Mouse (Mus musculus) megakaryocyte-erythroid progenitor cell, adult 5-6 weeks (primary cell): ENCODE measurements around the gene Cep78. TPM values are rescaled to one million over a fixed set of nuclear protein-coding genes. Genes with fewer than 3 reads are reported as not detected.

Experiments used
- ATAC-seq: replicated peaks from 2 replicates; pipeline ENCODE4 v1.8.0; 2016; ENCODE audit warnings: mild to moderate bottlenecking, inconsistent platforms; ENCODE audit not compliant: severe bottlenecking, poor library complexity, low FRiP score, low TSS enrichment
- total RNA-seq, 2 experiments: library from RNA; stranded (forward) in 1 of 2; stranded (reverse) in 1 of 2; fragments of 200-1000, 215-1000 nt in 1 of 2; fragments of >200 nt in 1 of 2; fragmentation: Nextera tagmentation in 1 of 2; gene quantifications; 2 replicates each; pipeline ENCODE4 v1.2.3; 2014 to 2017

The Cep78 gene
- total RNA-seq, 2 experiments from 2014 or later: 25.8 to 29.4 TPM

DNA sequence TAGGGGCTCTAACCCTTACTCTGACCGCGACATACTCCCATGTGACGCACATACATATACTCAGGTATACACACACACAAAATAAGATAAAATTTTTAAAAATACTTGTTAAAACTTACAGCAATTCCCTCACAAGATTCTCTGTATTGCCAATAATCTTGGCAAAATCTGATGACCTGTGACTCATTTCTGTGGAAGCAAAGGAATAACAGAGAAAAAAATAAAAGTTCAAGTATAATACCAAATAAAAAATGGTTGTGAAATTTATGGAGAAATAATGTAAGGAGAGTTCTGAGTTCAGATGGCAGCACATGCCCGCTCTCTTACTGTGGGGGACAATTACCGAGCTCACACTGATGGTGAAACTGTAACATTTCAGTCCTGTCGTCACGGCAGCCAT is 65.5 kb downstream of the Cep78 start:
- no peak for ATAC-seq

DNA sequence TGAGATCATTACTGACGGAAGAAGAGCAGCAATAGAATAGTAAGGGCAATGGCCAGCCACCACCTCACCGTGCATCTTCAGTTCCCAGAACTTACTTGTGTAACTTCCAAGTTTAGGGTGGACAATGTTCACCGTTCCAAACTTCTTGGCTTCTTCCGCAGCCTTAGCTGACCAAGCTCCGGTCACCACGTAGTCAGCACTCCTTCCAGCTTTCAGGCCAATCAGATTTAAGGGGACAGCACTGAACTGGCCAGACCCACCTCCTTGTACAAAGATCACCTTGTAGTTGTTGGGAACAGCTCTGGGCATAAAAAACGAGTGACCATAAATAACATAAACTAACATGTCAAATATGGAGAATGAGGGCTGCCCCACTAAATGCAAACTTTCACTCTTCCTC is 66.7 kb downstream of the Cep78 start:
- ATAC-seq: no peak

- no peak for ATAC-seq
Measured at GRCm38 (mm10) chr19:15913249-15913997, 71.4 kb downstream of the Cep78 start.

DNA sequence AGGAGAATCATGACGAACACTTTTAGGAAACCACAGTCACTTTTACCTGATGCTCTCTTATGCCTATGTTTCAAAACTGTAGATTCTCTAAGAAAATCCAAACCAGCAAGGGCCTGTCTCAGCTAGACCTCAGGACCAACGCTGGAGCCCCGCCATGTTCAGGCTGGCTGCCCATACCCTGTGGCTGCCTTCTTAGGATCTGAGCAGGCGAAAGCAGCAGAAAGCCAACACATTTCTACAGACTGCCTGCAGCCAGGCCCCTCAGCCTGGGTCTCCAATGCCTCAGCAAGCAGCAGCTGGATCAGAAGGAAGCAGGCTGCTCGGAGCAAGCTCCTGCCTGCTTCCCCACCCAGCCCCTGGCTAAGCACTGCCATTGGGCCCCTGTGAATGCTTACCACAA is 73.3 kb downstream of the Cep78 start:
- ATAC-seq: 0 out of 2 replicates have a peak, but pooled peaks have one; percentile 3

DNA sequence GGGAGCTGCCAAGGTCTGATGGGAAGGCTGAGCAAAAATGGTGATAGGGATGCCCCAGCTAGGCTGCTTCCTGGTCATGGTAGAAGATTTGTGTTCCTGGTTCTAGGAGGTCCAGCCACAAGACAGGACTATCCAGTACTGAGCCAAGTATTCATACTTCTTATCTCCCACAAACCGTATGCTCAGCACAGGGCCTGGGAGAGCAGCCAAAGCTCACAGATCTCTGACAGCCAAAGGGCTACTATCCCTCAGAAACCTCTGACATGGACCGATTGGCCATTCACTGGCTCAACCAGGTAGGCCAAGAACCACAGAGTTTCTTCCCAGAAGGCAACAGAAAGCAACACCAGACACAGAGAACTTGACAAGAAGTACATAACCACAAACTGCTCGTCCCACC is 73.8 kb downstream of the Cep78 start:
- peak; percentile 95 for ATAC-seq

GRCm38 (mm10) chr19:15910488-15910887 is 74.3 kb downstream of the Cep78 start:
- ATAC-seq: peak; percentile 83

- no peak for ATAC-seq
Measured at GRCm38 (mm10) chr19:15908016-15908415, 76.8 kb downstream of the Cep78 start.

Other genes with a start within 250 kb of the Cep78 start
- 52.7 and 53.5 TPM in 2 replicates for gene Psat1, start 37.7 kb downstream of the Cep78 start, total RNA-seq (2014; fragmentation: Nextera tagmentation)
- 61.7 and 63.8 TPM in 2 replicates for gene Psat1, start 37.7 kb downstream of the Cep78 start, total RNA-seq (2017)
- 15.8 and 20.8 TPM in 2 replicates for gene Gnaq, start 147.8 kb upstream of the Cep78 start, total RNA-seq (2014; fragmentation: Nextera tagmentation)
- 6.2 and 18.1 TPM in 2 replicates for gene Gnaq, start 147.8 kb upstream of the Cep78 start, total RNA-seq (2017)